Mouse (Mus musculus) megakaryocyte, embryonic 14.5 days (primary cell): ENCODE data around the gene Baz1a. TPM values are rescaled to one million over a fixed set of nuclear protein-coding genes. Genes with fewer than 3 reads are reported as not detected.

Experiments
- H3K27me3 ChIP-seq: replicated peaks from 2 replicates; pipeline ENCODE3; 2012; ENCODE audit warnings: inconsistent platforms
- H3K36me3 ChIP-seq: replicated peaks from 2 replicates; pipeline ENCODE3; 2012; ENCODE audit warnings: low read length, inconsistent platforms, mixed read lengths
- H3K4me1 ChIP-seq: 2 replicates; pipeline ENCODE4 v1.6.1; 2012; ENCODE audit warnings: inconsistent platforms
- H3K4me3 ChIP-seq: replicated peaks from 2 replicates; pipeline ENCODE3; 2012; ENCODE audit warnings: moderate library complexity, mild to moderate bottlenecking, inconsistent platforms
- H3K9me3 ChIP-seq: 2 replicates; pipeline ENCODE4 v1.6.1; 2012; ENCODE audit warnings: inconsistent platforms
- FLI1 ChIP-seq: IDR thresholded peaks from 2 replicates; pipeline ENCODE4 v1.6.1; 2012; ENCODE audit warnings: low read length, inconsistent platforms, mixed read lengths
- GATA1 ChIP-seq: IDR thresholded peaks from 3 replicates; pipeline ENCODE4 v1.6.1; 2012; ENCODE audit warnings: mixed read lengths, low read length, inconsistent platforms, borderline replicate concordance
- polyA plus RNA-seq: library from polyadenylated mRNA; stranded (reverse); fragments of >175 nt; gene quantifications from 2 replicates; pipeline ENCODE4 v1.2.3, GENCODE M21; 2012; ENCODE audit warnings: low replicate concordance; ENCODE audit not compliant: insufficient read depth

Baz1a gene
- polyA plus RNA-seq, 1 experiment: 4.2 TPM

GRCm38 (mm10) chr12:54861991-54862605 is 152.1 kb downstream of the Baz1a start:
- peaks cover 43% of the 10 kb centered on the region for H3K36me3 ChIP-seq
- H3K4me1 ChIP-seq: peaks cover 17% of the 10 kb centered on the region
- TF ChIP-seq GATA1: no peak
- TF ChIP-seq FLI1: no peak
- H3K4me3 ChIP-seq: peak overlapping the region; percentile 95
- H3K9me3 ChIP-seq: peaks cover 3% of the 10 kb centered on the region
- no peaks in the 10 kb centered on the region for H3K27me3 ChIP-seq

GRCm38 (mm10) chr12:54859531-54859930 is 154.6 kb downstream of the Baz1a start:
- Histone ChIP-seq H3K4me1 (peaks cover 17% of the 10 kb centered on the region), H3K36me3 (peaks cover 60% of the 10 kb centered on the region), H3K27me3 (no peaks in the 10 kb centered on the region), H3K9me3 (no peaks in the 10 kb centered on the region), H3K4me3 (no peak overlapping the region)
- TF ChIP-seq FLI1: no peak
- no peak for TF ChIP-seq GATA1

- Histone ChIP-seq H3K36me3 (peaks cover 6% of the 10 kb centered on the region), H3K4me1 (no peaks in the 10 kb centered on the region), H3K9me3 (no peaks in the 10 kb centered on the region), H3K27me3 (no peaks in the 10 kb centered on the region), H3K4me3 (no peak overlapping the region)
- TF ChIP-seq GATA1 (no peak), FLI1 (no peak)
Observed at GRCm38 (mm10) chr12:54850551-54850950, 163.6 kb downstream of the Baz1a start.

GRCm38 (mm10) chr12:54844415-54844814 is 169.7 kb downstream of the Baz1a start:
- Histone ChIP-seq H3K9me3 (no peaks in the 10 kb centered on the region), H3K4me3 (no peak overlapping the region), H3K27me3 (no peaks in the 10 kb centered on the region), H3K4me1 (peaks cover 5% of the 10 kb centered on the region), H3K36me3 (no peaks in the 10 kb centered on the region)
- TF ChIP-seq FLI1 (no peak), GATA1 (no peak)

Other genes with a start within 250 kb of the Baz1a start
- 10.1 and 27.0 TPM in 2 replicates for gene Snx6, start 218.6 kb downstream of the Baz1a start, polyA plus RNA-seq
- gene Cfl2, start 151.5 kb downstream of the Baz1a start, polyA plus RNA-seq: 2.3 TPM in 1 of 2 replicates, not detected in the other
- not detected in 2 replicates for gene Gm20403, start 27.8 kb downstream of the Baz1a start, polyA plus RNA-seq
- 0.25 TPM in 1 of 2 replicates, not detected in the other for gene 2700097O09Rik, start 65.8 kb upstream of the Baz1a start, polyA plus RNA-seq
- gene Srp54a, start 65.9 kb upstream of the Baz1a start, polyA plus RNA-seq: 3.2 TPM in 1 of 2 replicates, not detected in the other
- gene Fam177a, start 110.1 kb upstream of the Baz1a start, polyA plus RNA-seq: 7.7 TPM in 1 of 2 replicates, not detected in the other
- gene Srp54b, start 140.8 kb upstream of the Baz1a start, polyA plus RNA-seq: 15.5 and 29.4 TPM in 2 replicates
- 2.7 TPM in 1 of 2 replicates, not detected in the other for gene 1700047I17Rik2, start 185.2 kb upstream of the Baz1a start, polyA plus RNA-seq
- 1.3 and 1.5 TPM in 2 replicates for gene Srp54c, start 215.8 kb upstream of the Baz1a start, polyA plus RNA-seq